Mouse (Mus musculus) C2C12 (cell line): ENCODE data around the gene Rpgrip1l. TPM values are rescaled to one million over a fixed set of nuclear protein-coding genes. Genes with fewer than 3 reads are reported as not detected.

Experiments
- H3K27me3 ChIP-seq: one replicate; pipeline ENCODE4 v1.6.1; 2011; ENCODE audit not compliant: control insufficient read depth, insufficient read depth, insufficient read length
- H3K36me3 ChIP-seq: one replicate; pipeline ENCODE4 v1.6.1; 2011; ENCODE audit not compliant: control insufficient read depth, insufficient read depth
- H3K4me3 ChIP-seq: one replicate; pipeline ENCODE4 v1.5.1; 2011; ENCODE audit warnings: mild to moderate bottlenecking, control low read depth; ENCODE audit not compliant: poor library complexity, insufficient read depth, severe bottlenecking
- H3K79me2 ChIP-seq: one replicate; pipeline ENCODE4 v1.6.1; 2011; ENCODE audit not compliant: control insufficient read depth, insufficient read depth
- H3K79me3 ChIP-seq: one replicate; pipeline ENCODE4 v1.6.1; 2011; ENCODE audit warnings: low read depth, control low read depth
- H3ac ChIP-seq: one replicate; pipeline ENCODE3; 2011; ENCODE audit warnings: low read depth; ENCODE audit not compliant: control insufficient read depth, insufficient read length
- CEBPB ChIP-seq: IDR thresholded peaks from one replicate; pipeline ENCODE4 v1.6.1; 2011; ENCODE audit warnings: low read depth, mild to moderate bottlenecking, control low read depth, moderate library complexity
- CTCF ChIP-seq: IDR thresholded peaks from one replicate; pipeline ENCODE4 v1.5.1; 2011; ENCODE audit not compliant: control insufficient read depth, insufficient read depth, insufficient read length
- FOSL1 ChIP-seq: IDR thresholded peaks from one replicate; pipeline ENCODE4 v1.8.0; 2011; ENCODE audit warnings: mild to moderate bottlenecking, low read length; ENCODE audit not compliant: poor library complexity, insufficient read depth, severe bottlenecking
- MAX ChIP-seq: IDR thresholded peaks from one replicate; pipeline ENCODE4 v1.6.1; 2011; ENCODE audit warnings: mild to moderate bottlenecking, control low read depth
- MYOD1 ChIP-seq: IDR thresholded peaks from one replicate; pipeline ENCODE4 v1.6.1; 2011; ENCODE audit warnings: low read depth; ENCODE audit not compliant: control insufficient read depth, insufficient read length
- MYOG ChIP-seq: IDR thresholded peaks from one replicate; pipeline ENCODE4 v1.6.1; 2011; ENCODE audit not compliant: control insufficient read depth, insufficient read length; ENCODE audit errors: extremely low read depth
- USF1 ChIP-seq: IDR thresholded peaks from one replicate; pipeline ENCODE4 v1.6.1; 2011; ENCODE audit warnings: low read depth, mild to moderate bottlenecking, control low read depth, moderate library complexity
- polyA plus RNA-seq: library from polyadenylated mRNA; unstranded; fragments of >200 nt; fragmentation: generic; extraction: Trizol; gene quantifications from one replicate; pipeline ENCODE4 v1.2.1, GENCODE M21; 2012; ENCODE audit warnings: missing spikeins

Rpgrip1l gene
- polyA plus RNA-seq, 1 experiment: 1.8 TPM

DNA sequence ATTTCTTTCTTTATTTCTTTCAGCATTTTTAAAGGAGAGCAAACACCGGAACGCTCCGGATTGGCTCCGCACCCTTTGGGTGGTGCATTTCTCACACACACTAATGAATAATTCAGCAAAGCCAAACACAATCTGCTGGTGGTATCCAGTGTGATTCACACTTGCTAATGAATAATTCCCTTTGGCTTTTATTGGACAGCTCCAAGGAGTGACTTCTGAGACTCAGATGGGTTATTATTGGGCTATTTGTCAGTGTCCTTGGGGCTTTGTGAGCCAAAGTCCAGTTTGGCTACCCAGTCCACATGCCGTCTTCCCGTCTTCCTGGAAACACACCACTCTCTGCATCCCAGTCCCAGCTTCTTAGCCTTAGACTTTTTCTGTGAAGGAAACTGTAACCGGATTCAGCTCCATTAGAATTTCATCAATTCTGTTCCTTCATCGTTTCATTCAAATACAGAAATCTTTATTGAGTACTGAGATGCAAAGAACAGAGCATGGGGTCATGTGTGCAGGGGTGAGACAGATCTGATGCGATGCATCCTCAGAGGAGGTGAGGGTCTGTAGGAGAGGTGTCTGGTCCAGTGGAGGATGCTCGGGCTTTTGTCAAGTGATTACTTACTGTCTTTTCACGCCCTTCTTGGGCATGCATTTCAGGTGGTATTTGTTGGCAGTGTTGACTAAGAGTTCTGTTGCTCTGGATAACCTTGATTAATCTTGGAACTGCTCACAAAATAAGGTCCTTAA is 43.1 kb upstream of the Rpgrip1l start:
- Histone ChIP-seq H3ac (no peak overlapping the region), H3K79me3 (peaks cover 28% of the 10 kb centered on the region)

DNA sequence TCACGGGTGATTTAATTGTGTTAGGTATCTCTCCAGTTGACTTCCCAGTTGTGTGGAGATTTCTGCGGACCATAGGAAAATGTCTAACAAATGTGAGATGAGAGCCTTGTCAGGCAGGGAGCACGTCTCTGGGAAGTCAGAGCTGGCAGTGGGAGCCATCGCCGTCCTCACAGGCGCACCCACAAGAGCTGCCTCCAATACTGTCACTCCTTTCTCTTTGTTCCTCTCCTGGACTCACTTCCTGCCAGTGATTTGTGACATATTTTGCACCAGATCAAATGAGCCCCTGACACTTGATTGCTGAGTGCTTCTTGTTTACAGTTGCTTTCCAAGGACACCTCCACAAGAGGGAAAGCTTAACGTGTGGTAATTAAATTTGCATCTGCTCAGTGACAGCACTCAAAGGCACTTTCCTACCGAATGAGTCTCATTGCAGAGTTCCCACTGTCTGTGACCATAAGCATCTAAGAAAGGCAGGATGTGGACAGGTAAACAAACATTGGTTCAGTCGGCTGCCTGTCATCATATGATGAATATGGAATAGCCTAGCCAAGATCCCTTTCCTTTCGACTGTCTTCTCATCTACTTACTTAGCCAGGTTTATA is 42.3 kb upstream of the Rpgrip1l start:
- H3K79me2 ChIP-seq: peaks cover 56% of the 10 kb centered on the region
- no peak overlapping the region for H3ac ChIP-seq
- H3K79me3 ChIP-seq: peaks cover 28% of the 10 kb centered on the region
- no peak overlapping the region for H3K4me3 ChIP-seq
- no peaks in the 10 kb centered on the region for H3K27me3 ChIP-seq
- TF ChIP-seq MYOG (no peak), FOSL1 (no peak), MAX (no peak), MYOD1 (no peak), USF1 (no peak), CTCF (no peak), CEBPB (no peak)
- H3K36me3 ChIP-seq: peaks cover 10% of the 10 kb centered on the region

More for the DNA sequence above, 43.1 kb upstream of the Rpgrip1l start:
- peaks cover 10% of the 10 kb centered on the region for H3K36me3 ChIP-seq
- TF ChIP-seq MAX (no peak), USF1 (no peak), CEBPB (no peak), FOSL1 (no peak), MYOD1 (no peak), CTCF (no peak), MYOG (no peak)
- H3K27me3 ChIP-seq: no peaks in the 10 kb centered on the region
- no peak overlapping the region for H3K4me3 ChIP-seq
- peaks cover 57% of the 10 kb centered on the region for H3K79me2 ChIP-seq

DNA sequence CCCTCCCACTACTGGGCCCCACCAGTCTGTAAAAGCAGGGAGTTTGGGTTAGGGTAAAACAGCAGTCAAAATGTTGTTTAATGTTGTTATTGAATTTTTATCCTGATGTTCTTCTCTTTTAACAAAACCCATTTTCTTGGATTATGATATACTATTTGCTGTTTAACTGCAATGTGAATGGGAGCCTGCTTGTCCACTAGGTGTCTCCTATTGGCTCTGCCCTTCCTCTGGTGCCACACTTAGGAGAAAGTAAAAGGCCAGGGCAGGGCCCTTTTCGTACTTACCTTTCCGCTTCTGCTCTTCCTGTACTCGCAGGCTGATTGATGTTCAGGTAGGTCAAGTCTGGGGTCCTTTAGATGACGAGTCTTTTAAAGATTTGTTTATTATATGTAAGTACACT is 40.8 kb upstream of the Rpgrip1l start:
- H3K36me3 ChIP-seq: peaks cover 15% of the 10 kb centered on the region
- H3ac ChIP-seq: no peak overlapping the region
- no peaks in the 10 kb centered on the region for H3K27me3 ChIP-seq
- H3K79me2 ChIP-seq: peaks cover 63% of the 10 kb centered on the region
- no peak overlapping the region for H3K4me3 ChIP-seq
- H3K79me3 ChIP-seq: peaks cover 25% of the 10 kb centered on the region
- TF ChIP-seq MAX: no peak
- no peak for TF ChIP-seq USF1
- no peak for TF ChIP-seq MYOG
- TF ChIP-seq CTCF: no peak
- TF ChIP-seq MYOD1: no peak
- TF ChIP-seq FOSL1: no peak
- no peak for TF ChIP-seq CEBPB

DNA sequence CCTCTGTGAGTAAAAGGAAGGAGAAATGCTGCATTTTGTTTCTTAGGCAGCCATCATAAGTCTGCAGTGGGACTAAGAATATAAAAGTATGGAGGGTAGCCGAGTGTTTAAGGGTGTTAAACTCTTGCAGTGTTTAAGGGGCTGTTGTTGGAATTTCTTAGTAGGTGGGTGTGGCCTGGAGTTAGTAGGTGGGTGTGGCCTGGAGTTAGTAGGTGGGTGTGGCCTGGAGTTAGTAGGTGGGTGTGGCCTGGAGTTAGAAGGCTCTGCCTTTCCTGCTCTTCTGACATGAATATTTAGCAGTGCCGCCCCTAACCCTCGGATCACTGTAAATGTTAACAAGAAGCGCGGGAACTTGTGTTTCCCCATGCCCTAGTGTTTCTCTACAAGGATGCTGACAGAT is 40.0 kb upstream of the Rpgrip1l start:
- H3K79me2 ChIP-seq: peaks cover 60% of the 10 kb centered on the region

DNA sequence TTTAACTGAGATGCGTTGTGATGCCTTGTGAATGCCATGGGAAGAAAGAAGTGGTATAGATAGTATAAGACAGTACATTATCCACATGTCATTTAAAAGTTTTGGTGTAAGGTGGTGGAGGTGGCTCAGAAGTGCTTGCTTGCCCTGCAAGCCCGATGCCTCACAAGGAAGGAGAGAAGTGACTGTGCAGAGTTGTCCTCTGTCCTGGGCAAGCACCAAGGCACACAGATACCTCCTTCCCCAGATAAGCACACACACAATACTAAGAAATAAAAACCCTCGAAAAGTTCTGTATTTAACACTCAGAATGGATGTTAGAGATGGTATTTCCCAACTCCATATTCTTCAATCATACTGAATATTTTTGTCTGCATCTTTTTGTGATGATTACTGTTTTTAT is 39.5 kb upstream of the Rpgrip1l start:
- Histone ChIP-seq H3K79me3 (peaks cover 32% of the 10 kb centered on the region), H3ac (no peak overlapping the region), H3K27me3 (no peaks in the 10 kb centered on the region)

More for the DNA sequence above, 40.0 kb upstream of the Rpgrip1l start:
- Histone ChIP-seq H3ac (no peak overlapping the region), H3K27me3 (no peaks in the 10 kb centered on the region), H3K36me3 (peaks cover 15% of the 10 kb centered on the region), H3K79me3 (peaks cover 29% of the 10 kb centered on the region), H3K4me3 (no peak overlapping the region)
- no peak for TF ChIP-seq MAX
- TF ChIP-seq CTCF: no peak
- no peak for TF ChIP-seq FOSL1
- TF ChIP-seq MYOG: no peak
- no peak for TF ChIP-seq CEBPB
- TF ChIP-seq USF1: no peak
- no peak for TF ChIP-seq MYOD1

More for the DNA sequence above, 39.5 kb upstream of the Rpgrip1l start:
- TF ChIP-seq USF1 (no peak), CTCF (no peak), CEBPB (no peak), FOSL1 (no peak), MAX (no peak)
- Histone ChIP-seq H3K4me3 (no peak overlapping the region), H3K79me2 (peaks cover 63% of the 10 kb centered on the region), H3K36me3 (peaks cover 15% of the 10 kb centered on the region)
